Mouse (Mus musculus) heart, embryonic 12.5 days (tissue): ENCODE measurements around the gene Vwa5b1. TPM values are rescaled to one million over a fixed set of nuclear protein-coding genes. Genes with fewer than 3 reads are reported as not detected.

Source experiments
- ATAC-seq: fragments of 200-750 bp; cut with Nextera tagmentation; 2 replicates; pipeline ENCODE4 v1.8.0; 2017; ENCODE audit warnings: moderate TSS enrichment, moderate library complexity; ENCODE audit not compliant: insufficient number of reproducible peaks, low FRiP score
- H3K27ac ChIP-seq: fragments of 300-500 bp; sonication (generic); 2 replicates; pipeline ENCODE4 v1.5.1; 2016; ENCODE audit warnings: mild to moderate bottlenecking, moderate library complexity; ENCODE audit not compliant: poor library complexity, severe bottlenecking
- H3K27me3 ChIP-seq: fragments of 300-500 bp; sonication (generic); replicated peaks from 2 replicates; pipeline ENCODE4 v1.6.1; 2016; ENCODE audit warnings: mild to moderate bottlenecking, moderate library complexity
- H3K36me3 ChIP-seq: fragments of 300-500 bp; sonication (generic); 2 replicates; pipeline ENCODE4 v1.6.1; 2016; ENCODE audit warnings: mild to moderate bottlenecking, moderate library complexity
- H3K4me1 ChIP-seq: fragments of 300-500 bp; sonication (generic); replicated peaks from 2 replicates; pipeline ENCODE4 v1.6.1; 2016; ENCODE audit warnings: mild to moderate bottlenecking
- H3K4me2 ChIP-seq: fragments of 300-500 bp; sonication (generic); 2 replicates; pipeline ENCODE4 v1.6.1; 2016; ENCODE audit warnings: mild to moderate bottlenecking, moderate library complexity
- H3K4me3 ChIP-seq: fragments of 300-500 bp; sonication (generic); 2 replicates; pipeline ENCODE4 v1.5.1; 2016; ENCODE audit warnings: mild to moderate bottlenecking
- H3K9ac ChIP-seq: fragments of 300-500 bp; sonication (generic); 2 replicates; pipeline ENCODE4 v1.6.1; 2016; ENCODE audit warnings: mild to moderate bottlenecking, moderate library complexity
- H3K9me3 ChIP-seq: fragments of 300-500 bp; sonication (generic); replicated peaks from 2 replicates; pipeline ENCODE4 v1.6.1; 2016; ENCODE audit warnings: mild to moderate bottlenecking, moderate library complexity
- WGBS: fragments of 180-500 bp; shearing (Covaris S2); methylation state at CpG from one replicate; pipeline ENCODE4 v1.1.7; 2016; 5-methylcytosine and 5-hydroxymethylcytosine counted together
- polyA plus RNA-seq: library from polyadenylated mRNA; unstranded; fragments of >200 nt; fragmentation: Nextera tagmentation; extraction: Ambion mirVana; gene quantifications from 2 replicates; pipeline ENCODE4 v1.2.1, GENCODE M21; 2016

The Vwa5b1 gene
- polyA plus RNA-seq, 1 experiment from 2014 or later, result not detected

- Histone ChIP-seq H3K4me2 (no peak overlapping the region), H3K9ac (no peak overlapping the region), H3K4me3 (no peak overlapping the region), H3K36me3 (no peaks in the 10 kb centered on the region), H3K27ac (no peak overlapping the region), H3K9me3 (no peaks in the 10 kb centered on the region), H3K4me1 (no peaks in the 10 kb centered on the region), H3K27me3 (peaks cover 77% of the 10 kb centered on the region)
- 54% methylated on average over 5 of the region's 5 CpGs for WGBS
- ATAC-seq, result no peak
Observed at GRCm38 (mm10) chr4:138550557-138550956, 85.1 kb downstream of the Vwa5b1 start.

- Histone ChIP-seq H3K4me1 (no peaks in the 10 kb centered on the region), H3K4me3 (no peak overlapping the region), H3K27me3 (peaks cover 76% of the 10 kb centered on the region), H3K27ac (no peak overlapping the region), H3K36me3 (no peaks in the 10 kb centered on the region), H3K4me2 (no peak overlapping the region), H3K9ac (no peak overlapping the region), H3K9me3 (no peaks in the 10 kb centered on the region)
- no peak for ATAC-seq
- WGBS, result 80% methylated on average over 4 of the region's 4 CpGs
Observed at GRCm38 (mm10) chr4:138548960-138549359, 86.7 kb downstream of the Vwa5b1 start.

- peaks cover 73% of the 10 kb centered on the region for H3K27me3 ChIP-seq
- ATAC-seq, result no peak
- H3K9ac ChIP-seq, result no peak overlapping the region
Observed at GRCm38 (mm10) chr4:138548124-138548561, 87.5 kb downstream of the Vwa5b1 start.

GRCm38 (mm10) chr4:138547556-138547955, 88.1 kb downstream of the Vwa5b1 start:
- Histone ChIP-seq H3K4me2 (no peak overlapping the region), H3K4me3 (no peak overlapping the region), H3K27me3 (peaks cover 72% of the 10 kb centered on the region), H3K9me3 (no peaks in the 10 kb centered on the region), H3K36me3 (no peaks in the 10 kb centered on the region), H3K4me1 (no peaks in the 10 kb centered on the region), H3K9ac (no peak overlapping the region), H3K27ac (no peak overlapping the region)
- ATAC-seq, result no peak
- WGBS, result 12% methylated on average over 10 of the region's 10 CpGs

More at GRCm38 (mm10) chr4:138548124-138548561, 87.5 kb downstream of the Vwa5b1 start:
- H3K9me3 ChIP-seq, result no peaks in the 10 kb centered on the region
- no peak overlapping the region for H3K4me3 ChIP-seq
- no peak overlapping the region for H3K4me2 ChIP-seq
- H3K36me3 ChIP-seq, result no peaks in the 10 kb centered on the region
- WGBS, result 15% methylated on average over 10 of the region's 10 CpGs
- H3K4me1 ChIP-seq, result no peaks in the 10 kb centered on the region
- H3K27ac ChIP-seq, result no peak overlapping the region

GRCm38 (mm10) chr4:138547041-138547440, 88.6 kb downstream of the Vwa5b1 start:
- no peaks in the 10 kb centered on the region for H3K36me3 ChIP-seq
- no peak overlapping the region for H3K27ac ChIP-seq
- WGBS, result 53% methylated on average over 6 of the region's 6 CpGs
- H3K4me3 ChIP-seq, result no peak overlapping the region
- no peak overlapping the region for H3K4me2 ChIP-seq
- no peak overlapping the region for H3K9ac ChIP-seq
- H3K4me1 ChIP-seq, result no peaks in the 10 kb centered on the region
- peaks cover 68% of the 10 kb centered on the region for H3K27me3 ChIP-seq
- no peaks in the 10 kb centered on the region for H3K9me3 ChIP-seq
- no peak for ATAC-seq

- 69% methylated on average over 11 of the region's 11 CpGs for WGBS
- no peak for ATAC-seq
- Histone ChIP-seq H3K27me3 (peaks cover 65% of the 10 kb centered on the region), H3K36me3 (no peaks in the 10 kb centered on the region), H3K4me3 (no peak overlapping the region), H3K9ac (no peak overlapping the region), H3K9me3 (no peaks in the 10 kb centered on the region), H3K4me2 (no peak overlapping the region), H3K4me1 (no peaks in the 10 kb centered on the region), H3K27ac (no peak overlapping the region)
Observed at GRCm38 (mm10) chr4:138546241-138546640, 89.4 kb downstream of the Vwa5b1 start.

- Histone ChIP-seq H3K27ac (no peak overlapping the region), H3K9me3 (0 out of 2 replicates have a peak, but pooled peaks cover 3% of the 10 kb centered on the region), H3K4me1 (no peaks in the 10 kb centered on the region), H3K36me3 (no peaks in the 10 kb centered on the region), H3K9ac (no peak overlapping the region), H3K4me3 (no peak overlapping the region), H3K27me3 (peaks cover 59% of the 10 kb centered on the region), H3K4me2 (no peak overlapping the region)
- ATAC-seq, result no peak
- WGBS, result 30% methylated on average over 12 of the region's 12 CpGs
Observed at GRCm38 (mm10) chr4:138543177-138543576, 92.5 kb downstream of the Vwa5b1 start.

- H3K9me3 ChIP-seq, result peaks cover 9% of the 10 kb centered on the region; the same call in 1 of the 2 replicates
- no peak overlapping the region for H3K4me2 ChIP-seq
- 54% methylated on average over 4 of the region's 4 CpGs for WGBS
- no peak overlapping the region for H3K4me3 ChIP-seq
- H3K9ac ChIP-seq, result no peak overlapping the region
- no peak for ATAC-seq
- no peak overlapping the region for H3K27ac ChIP-seq
- peaks cover 37% of the 10 kb centered on the region for H3K27me3 ChIP-seq
- H3K4me1 ChIP-seq, result no peaks in the 10 kb centered on the region
- no peaks in the 10 kb centered on the region for H3K36me3 ChIP-seq
Observed at GRCm38 (mm10) chr4:138538084-138538449, 97.6 kb downstream of the Vwa5b1 start.

GRCm38 (mm10) chr4:138537210-138538083, 98.2 kb downstream of the Vwa5b1 start:
- no peak overlapping the region for H3K4me3 ChIP-seq
- peaks cover 9% of the 10 kb centered on the region; the same call in 1 of the 2 replicates for H3K9me3 ChIP-seq
- ATAC-seq, result no peak
- H3K27me3 ChIP-seq, result peaks cover 34% of the 10 kb centered on the region
- H3K27ac ChIP-seq, result no peak overlapping the region
- H3K4me2 ChIP-seq, result no peak overlapping the region
- H3K4me1 ChIP-seq, result no peaks in the 10 kb centered on the region
- 29% methylated on average over 10 of the region's 10 CpGs for WGBS
- H3K9ac ChIP-seq, result no peak overlapping the region
- H3K36me3 ChIP-seq, result no peaks in the 10 kb centered on the region

GRCm38 (mm10) chr4:138535610-138536009, 100.1 kb downstream of the Vwa5b1 start:
- Histone ChIP-seq H3K36me3 (no peaks in the 10 kb centered on the region), H3K27ac (no peak overlapping the region), H3K27me3 (peaks cover 34% of the 10 kb centered on the region), H3K4me2 (no peak overlapping the region), H3K9me3 (peaks cover 6% of the 10 kb centered on the region; the same call in 1 of the 2 replicates), H3K4me1 (no peaks in the 10 kb centered on the region), H3K4me3 (no peak overlapping the region), H3K9ac (no peak overlapping the region)
- ATAC-seq, result no peak
- 82% methylated on average over 12 of the region's 12 CpGs for WGBS

GRCm38 (mm10) chr4:138533877-138534276, 101.8 kb downstream of the Vwa5b1 start:
- H3K9ac ChIP-seq, result no peak overlapping the region
- no peaks in the 10 kb centered on the region for H3K36me3 ChIP-seq
- no peaks in the 10 kb centered on the region for H3K4me1 ChIP-seq
- no peak overlapping the region for H3K27ac ChIP-seq
- H3K4me2 ChIP-seq, result no peak overlapping the region
- peaks cover 32% of the 10 kb centered on the region for H3K27me3 ChIP-seq
- WGBS, result 79% methylated on average over 2 of the region's 2 CpGs
- no peak for ATAC-seq
- H3K4me3 ChIP-seq, result no peak overlapping the region
- peaks cover 6% of the 10 kb centered on the region; the same call in 1 of the 2 replicates for H3K9me3 ChIP-seq
